ENCODE assay signal across 8 mouse cellular contexts in the genomic region with DNA sequence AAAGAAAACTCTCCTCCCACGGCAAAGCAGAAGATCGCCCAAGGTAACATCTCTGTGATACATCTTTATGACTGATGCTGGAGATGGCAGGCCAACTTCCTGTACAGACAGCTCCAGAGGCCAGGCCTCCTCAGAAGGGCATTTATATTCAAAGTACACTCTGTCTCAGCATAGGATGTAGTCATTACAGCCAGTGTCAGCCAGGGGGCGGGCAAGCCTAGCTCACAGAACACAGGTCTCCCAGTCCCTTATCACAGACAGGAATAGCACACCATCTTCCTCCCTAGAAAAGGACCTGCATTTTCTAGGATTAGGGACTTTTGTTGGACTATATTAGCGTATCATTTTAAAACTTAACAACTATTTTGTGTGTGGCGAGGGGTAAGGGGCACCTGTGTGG. TPM values are rescaled to one million over a fixed set of nuclear protein-coding genes. Genes with fewer than 3 reads are reported as not detected.
DNase-seq lines count a peak whose midpoint lies in the region; ATAC-seq lines count a peak whose summit lies in the region.

No protein-coding gene starts in this region.

- H3K9me3 ChIP-seq in hindbrain, embryonic 14.5 days (ENCODE audit: control insufficient read depth, low read length), result no peaks in the 10 kb centered on the region

- ATAC-seq in hindbrain, embryonic 14.5 days (ENCODE audit: low FRiP score), result peak; percentile 81

- DNase-seq in R1 (ENCODE audit: low read depth, low spot score), result peak; percentile 82
- DNase-seq in cerebellum, adult 9-11 months, result peak; percentile 68
- peak; percentile 71 to 84 for DNase-seq in frontal cortex, postnatal 14 days (ENCODE audit: low spot score in 2 of 2)
- peak; percentile 86 for DNase-seq in hindbrain, embryonic 14.5 days (ENCODE audit: low spot score)
- DNase-seq in layer of hippocampus, postnatal 25 days (ENCODE audit: extremely low spot score in 1 of 2, low spot score in 1 of 2), result peak; percentile 65 to 86
- DNase-seq in lung, postnatal 4 days, result peak; percentile 83 to 88
- DNase-seq in right cerebral cortex, postnatal 14 days, result peak; percentile 83
- peak; percentile 84 for DNase-seq in urinary bladder, postnatal 14 days (ENCODE audit: low spot score)

- H3K4me3 ChIP-seq in hindbrain, embryonic 14.5 days (replicated peaks; ENCODE audit: low read length), result no peak overlapping the region

- H3K4me1 ChIP-seq in hindbrain, embryonic 14.5 days (replicated peaks; ENCODE audit: control insufficient read depth, insufficient read depth, low read length), result peaks cover 14% of the 10 kb centered on the region

- no peaks in the 10 kb centered on the region for H3K36me3 ChIP-seq in hindbrain, embryonic 14.5 days (replicated peaks; ENCODE audit: control insufficient read depth, insufficient read depth)

- no peak overlapping the region for H3K27ac ChIP-seq in hindbrain, embryonic 14.5 days

- no peak overlapping the region for H3K4me2 ChIP-seq in hindbrain, embryonic 14.5 days (replicated peaks)

- H3K27me3 ChIP-seq in hindbrain, embryonic 14.5 days (ENCODE audit: control insufficient read depth, insufficient read depth, low read length), result no peaks in the 10 kb centered on the region

- WGBS in hindbrain, embryonic 14.5 days, result 20% methylated on average over 5 of the region's 5 CpGs

- no peak overlapping the region for H3K9ac ChIP-seq in hindbrain, embryonic 14.5 days

RNA-seq across cellular contexts. Expression of gene Zfp664, which starts 46.4 kb away (rescaled TPM):
- 76.3 and 76.8 TPM in 2 replicates for polyA plus RNA-seq in hindbrain, embryonic 14.5 days (2014; fragmentation: Nextera tagmentation; extraction: Ambion mirVana)
- 10 to 100 TPM; 60.8 to 68.3 TPM for total RNA-seq in layer of hippocampus, postnatal 25 days (2021)

RNA-seq across cellular contexts. Expression of gene Ccdc92, which starts 46.6 kb away (rescaled TPM):
- polyA plus RNA-seq in hindbrain, embryonic 14.5 days (2014; fragmentation: Nextera tagmentation; extraction: Ambion mirVana), result 39.4 and 45.2 TPM in 2 replicates
- total RNA-seq in layer of hippocampus, postnatal 25 days (2021), result 10 to 100 TPM; 70.7 to 76.3 TPM
